Mouse (Mus musculus): Measurements from ENCODE around the gene H2-Ab1. TPM values are rescaled to one million over a fixed set of nuclear protein-coding genes. Genes with fewer than 3 reads are reported as not detected.
"Not testable (repeated sequence)": the region's sequence is repeated elsewhere in the genome, so short reads cannot be mapped to it uniquely, and the experiment has no call there.

The H2-Ab1 gene
- polyA plus RNA-seq, 1 experiment, result not detected

- no peaks in the 10 kb centered on the region for H3K36me3 ChIP-seq (ENCODE audit: control insufficient read depth, insufficient read depth)
- no peaks in the 10 kb centered on the region for H3K79me2 ChIP-seq (ENCODE audit: control insufficient read depth, insufficient read depth)
- H3ac ChIP-seq (ENCODE audit: control insufficient read depth, insufficient read length), result no peak overlapping the region
- no peak overlapping the region for H3K4me3 ChIP-seq
- TF ChIP-seq MYOD1 (IDR thresholded peaks at IDR 0.05; ENCODE audit: control insufficient read depth in 1 of 3, insufficient read length in 2 of 3, low read depth in 2 of 3) (no peak), E2F4 (IDR thresholded peaks at IDR 0.05; ENCODE audit: insufficient read depth) (no peak), MYOG (IDR thresholded peaks at IDR 0.05; ENCODE audit: control insufficient read depth in 1 of 3, insufficient read depth in 1 of 3, insufficient read length in 2 of 3, low read depth in 2 of 3) (no peak)
- H3K27me3 ChIP-seq (ENCODE audit: control insufficient read depth, insufficient read depth, insufficient read length), result peaks cover 46% of the 10 kb centered on the region
- no peak overlapping the region for H3K4me2 ChIP-seq (ENCODE audit: low read depth)
These were observed 39.5 kb upstream of the H2-Ab1 start for GRCm38 (mm10) chr17:34217986-34218385.

GRCm38 (mm10) chr17:34218675-34219074 lies 38.8 kb upstream of the H2-Ab1 start:
- TF ChIP-seq CEBPB (IDR thresholded peaks at IDR 0.05; ENCODE audit: insufficient read depth, poor library complexity, severe bottlenecking) (no peak), REST (IDR thresholded peaks at IDR 0.05; ENCODE audit: insufficient read depth, insufficient read length) (no peak), E2F4 (IDR thresholded peaks at IDR 0.05; ENCODE audit: insufficient read depth) (no peak), USF1 (IDR thresholded peaks at IDR 0.05; ENCODE audit: low read depth) (no peak), TCF3 (IDR thresholded peaks at IDR 0.05; ENCODE audit: insufficient read length, low read depth) (no peak), SRF (IDR thresholded peaks at IDR 0.05; ENCODE audit: control insufficient read depth, insufficient read length, low read depth) (no peak), MAX (IDR thresholded peaks at IDR 0.05; ENCODE audit: low read depth) (no peak), POLR2A (IDR thresholded peaks at IDR 0.05; ENCODE audit: insufficient read length, low read depth) (no peak), MYOD1 (IDR thresholded peaks at IDR 0.05; ENCODE audit: control insufficient read depth in 1 of 3, insufficient read length in 2 of 3, low read depth in 2 of 3) (no peak), TCF12 (IDR thresholded peaks at IDR 0.05; ENCODE audit: insufficient read depth, poor library complexity, severe bottlenecking) (no peak)
- Histone ChIP-seq H3K36me3 (ENCODE audit: control insufficient read depth, insufficient read depth) (no peaks in the 10 kb centered on the region), H3K4me2 (ENCODE audit: low read depth) (no peak overlapping the region), H3K79me2 (ENCODE audit: control insufficient read depth, insufficient read depth) (no peaks in the 10 kb centered on the region), H3K4me3 (no peak overlapping the region), H3K27me3 (ENCODE audit: control insufficient read depth, insufficient read depth, insufficient read length) (peaks cover 45% of the 10 kb centered on the region), H3ac (ENCODE audit: control insufficient read depth, insufficient read length) (no peak overlapping the region)

GRCm38 (mm10) chr17:34219096-34219495 lies 38.4 kb upstream of the H2-Ab1 start:
- not testable (repeated sequence) for H3K4me2 ChIP-seq (ENCODE audit: low read depth); H3K36me3 ChIP-seq (ENCODE audit: control insufficient read depth, insufficient read depth); H3K79me2 ChIP-seq (ENCODE audit: control insufficient read depth, insufficient read depth); H3ac ChIP-seq (ENCODE audit: control insufficient read depth, insufficient read length); H3K4me3 ChIP-seq
- peaks cover 41% of the 10 kb centered on the region for H3K27me3 ChIP-seq (ENCODE audit: control insufficient read depth, insufficient read depth, insufficient read length)

GRCm38 (mm10) chr17:34219801-34220200 lies 37.7 kb upstream of the H2-Ab1 start:
- H3K27me3 ChIP-seq (ENCODE audit: control insufficient read depth, insufficient read depth, insufficient read length), result peaks cover 37% of the 10 kb centered on the region
- not testable (repeated sequence) for H3K4me3 ChIP-seq; H3K36me3 ChIP-seq (ENCODE audit: control insufficient read depth, insufficient read depth); H3K4me2 ChIP-seq (ENCODE audit: low read depth); H3ac ChIP-seq (ENCODE audit: control insufficient read depth, insufficient read length); H3K79me2 ChIP-seq (ENCODE audit: control insufficient read depth, insufficient read depth)

GRCm38 (mm10) chr17:34220401-34220800 lies 37.1 kb upstream of the H2-Ab1 start:
- H3K4me2 ChIP-seq (ENCODE audit: low read depth); H3K79me2 ChIP-seq (ENCODE audit: control insufficient read depth, insufficient read depth); H3K4me3 ChIP-seq; H3ac ChIP-seq (ENCODE audit: control insufficient read depth, insufficient read length); H3K36me3 ChIP-seq (ENCODE audit: control insufficient read depth, insufficient read depth): not testable (repeated sequence)
- H3K27me3 ChIP-seq (ENCODE audit: control insufficient read depth, insufficient read depth, insufficient read length), result peaks cover 31% of the 10 kb centered on the region

- Histone ChIP-seq H3K4me3 (no peak overlapping the region), H3ac (ENCODE audit: control insufficient read depth, insufficient read length) (no peak overlapping the region), H3K4me2 (ENCODE audit: low read depth) (no peak overlapping the region), H3K79me2 (ENCODE audit: control insufficient read depth, insufficient read depth) (no peaks in the 10 kb centered on the region), H3K27me3 (ENCODE audit: control insufficient read depth, insufficient read depth, insufficient read length) (no peaks in the 10 kb centered on the region), H3K36me3 (ENCODE audit: control insufficient read depth, insufficient read depth) (no peaks in the 10 kb centered on the region)
- TF ChIP-seq E2F4 (IDR thresholded peaks at IDR 0.05; ENCODE audit: insufficient read depth), result no peak
- TF ChIP-seq TCF3 (IDR thresholded peaks at IDR 0.05; ENCODE audit: insufficient read length, low read depth), result no peak
- TF ChIP-seq POLR2AphosphoS2 (IDR thresholded peaks at IDR 0.05; ENCODE audit: insufficient read length, low read depth), result no peak
- no peak for TF ChIP-seq MAX (IDR thresholded peaks at IDR 0.05; ENCODE audit: low read depth)
- no peak for TF ChIP-seq USF1 (IDR thresholded peaks at IDR 0.05; ENCODE audit: low read depth)
- no peak for TF ChIP-seq REST (IDR thresholded peaks at IDR 0.05; ENCODE audit: insufficient read depth, insufficient read length)
These were observed 32.7 kb upstream of the H2-Ab1 start for GRCm38 (mm10) chr17:34224816-34225215.

GRCm38 (mm10) chr17:34225426-34225825 lies 32.1 kb upstream of the H2-Ab1 start:
- TF ChIP-seq MAX (IDR thresholded peaks at IDR 0.05; ENCODE audit: low read depth) (no peak), SRF (IDR thresholded peaks at IDR 0.05; ENCODE audit: control insufficient read depth, insufficient read length, low read depth) (no peak), MYOD1 (IDR thresholded peaks at IDR 0.05; ENCODE audit: control insufficient read depth in 1 of 3, insufficient read length in 2 of 3, low read depth in 2 of 3) (no peak), E2F4 (IDR thresholded peaks at IDR 0.05; ENCODE audit: insufficient read depth) (no peak), TCF3 (IDR thresholded peaks at IDR 0.05; ENCODE audit: insufficient read length, low read depth) (no peak), MYOG (IDR thresholded peaks at IDR 0.05; ENCODE audit: control insufficient read depth in 1 of 3, insufficient read depth in 1 of 3, insufficient read length in 2 of 3, low read depth in 2 of 3) (no peak), CEBPB (IDR thresholded peaks at IDR 0.05; ENCODE audit: insufficient read depth, poor library complexity, severe bottlenecking) (no peak), REST (IDR thresholded peaks at IDR 0.05; ENCODE audit: insufficient read depth, insufficient read length) (no peak), TCF12 (IDR thresholded peaks at IDR 0.05; ENCODE audit: insufficient read depth, poor library complexity, severe bottlenecking) (no peak), USF1 (IDR thresholded peaks at IDR 0.05; ENCODE audit: low read depth) (no peak), POLR2A (IDR thresholded peaks at IDR 0.05; ENCODE audit: insufficient read length, low read depth) (no peak), POLR2AphosphoS2 (IDR thresholded peaks at IDR 0.05; ENCODE audit: insufficient read length, low read depth) (no peak)
- Histone ChIP-seq H3K4me2 (ENCODE audit: low read depth) (no peak overlapping the region), H3ac (ENCODE audit: control insufficient read depth, insufficient read length) (no peak overlapping the region), H3K36me3 (ENCODE audit: control insufficient read depth, insufficient read depth) (no peaks in the 10 kb centered on the region), H3K4me3 (no peak overlapping the region), H3K79me2 (ENCODE audit: control insufficient read depth, insufficient read depth) (no peaks in the 10 kb centered on the region), H3K27me3 (ENCODE audit: control insufficient read depth, insufficient read depth, insufficient read length) (no peaks in the 10 kb centered on the region)

GRCm38 (mm10) chr17:34225911-34226310 lies 31.6 kb upstream of the H2-Ab1 start:
- H3ac ChIP-seq (ENCODE audit: control insufficient read depth, insufficient read length); H3K4me2 ChIP-seq (ENCODE audit: low read depth); H3K36me3 ChIP-seq (ENCODE audit: control insufficient read depth, insufficient read depth); H3K27me3 ChIP-seq (ENCODE audit: control insufficient read depth, insufficient read depth, insufficient read length); H3K4me3 ChIP-seq; H3K79me2 ChIP-seq (ENCODE audit: control insufficient read depth, insufficient read depth): not testable (repeated sequence)

- not testable (repeated sequence) for H3K79me2 ChIP-seq (ENCODE audit: control insufficient read depth, insufficient read depth); H3K4me2 ChIP-seq (ENCODE audit: low read depth); H3ac ChIP-seq (ENCODE audit: control insufficient read depth, insufficient read length); H3K36me3 ChIP-seq (ENCODE audit: control insufficient read depth, insufficient read depth); H3K4me3 ChIP-seq; H3K27me3 ChIP-seq (ENCODE audit: control insufficient read depth, insufficient read depth, insufficient read length)
These were observed 26.5 kb upstream of the H2-Ab1 start for GRCm38 (mm10) chr17:34230971-34231370.

Data from myocyte (in vitro differentiated cells).